Mouse (Mus musculus): ENCODE measurements around the gene Gm17509. TPM values are rescaled to one million over a fixed set of nuclear protein-coding genes. Genes with fewer than 3 reads are reported as not detected.

The Gm17509 gene
- total RNA-seq, 2 experiments from 2014 or later: 1.6 to 1.9 TPM

DNA sequence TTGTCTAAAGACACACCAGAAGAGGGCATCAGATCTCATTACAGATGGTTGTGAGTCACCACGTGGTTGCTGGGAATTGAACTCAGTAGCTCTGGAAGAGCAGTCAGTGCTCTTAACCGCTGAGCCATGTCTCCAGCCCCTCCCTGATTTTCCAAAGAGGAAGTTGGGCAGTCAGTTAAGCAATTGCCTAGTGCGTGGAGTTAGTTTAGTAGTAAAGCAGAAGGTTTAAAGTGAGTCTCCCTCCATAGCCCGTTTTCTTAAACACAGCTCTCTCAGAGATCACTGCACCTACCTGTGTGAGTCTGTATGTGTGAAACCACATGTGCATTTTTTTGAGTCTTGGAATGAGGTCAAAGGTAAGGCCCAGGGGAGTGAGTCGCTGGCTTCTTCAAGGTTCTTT is 2.2 kb upstream of the Gm17509 start:
- DNase-seq (ENCODE audit: low spot score in 2 of 2): no peak
- Histone ChIP-seq H3K27ac (no peak overlapping the region), H3K4me3 (no peak overlapping the region)
- no peak for TF ChIP-seq CTCF (conservative IDR thresholded peaks at IDR 0.05)

DNA sequence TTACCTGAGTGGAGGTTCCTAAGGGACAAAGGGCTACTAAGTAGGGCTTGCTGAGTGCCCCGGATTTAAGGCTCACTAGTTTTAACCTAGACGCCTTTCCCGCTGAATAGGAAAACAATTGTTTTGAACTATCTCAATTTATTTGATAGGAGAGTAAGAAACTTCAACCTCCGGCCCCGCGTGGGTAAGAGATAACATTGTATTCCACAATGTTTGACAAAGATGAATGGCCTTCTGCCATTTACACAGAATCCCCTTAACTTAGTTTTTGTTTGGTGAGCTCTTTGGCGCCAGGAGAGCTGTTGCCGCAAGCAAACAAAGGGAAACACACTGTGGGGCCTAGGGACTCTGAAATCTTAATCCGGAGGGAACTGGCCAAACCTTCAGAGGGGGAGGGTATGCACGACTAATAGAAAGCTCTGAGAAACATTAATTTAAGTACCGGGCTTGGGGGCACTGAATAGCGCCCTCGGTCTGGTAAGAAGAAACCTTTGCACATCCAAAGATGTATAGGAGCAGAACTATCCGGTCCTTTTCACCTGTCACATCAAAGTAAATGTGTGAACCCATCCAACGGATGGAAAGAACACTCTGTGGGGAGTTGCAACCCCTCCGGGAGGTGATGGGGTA is 889 bp downstream of the Gm17509 start:
- H3K27ac ChIP-seq: peak overlapping the region; percentile 89
- H3K4me3 ChIP-seq: peak overlapping the region; percentile 84
- no peak for DNase-seq (ENCODE audit: low spot score in 2 of 2)
- no peak for TF ChIP-seq CTCF (conservative IDR thresholded peaks at IDR 0.05)

DNA sequence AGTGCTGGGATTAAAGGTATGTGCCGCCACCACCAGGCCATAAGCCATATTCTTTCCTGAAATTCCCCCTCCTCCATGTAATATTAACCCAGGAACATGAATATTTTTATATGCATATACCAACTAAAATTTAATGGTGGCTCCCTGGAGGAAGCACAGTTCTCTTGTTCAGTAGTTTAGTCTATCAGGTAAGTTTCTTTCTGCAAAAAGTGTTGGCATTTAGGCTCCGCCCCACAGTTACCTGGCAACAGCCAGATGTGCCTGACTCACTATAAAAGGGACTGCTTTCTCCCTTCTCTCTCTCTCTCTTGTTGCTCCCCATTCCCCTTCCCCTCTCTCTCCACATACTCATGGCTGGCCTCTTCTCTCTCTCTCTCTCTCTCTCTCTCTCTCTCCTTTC is 2.8 kb downstream of the Gm17509 start:
- DNase-seq (ENCODE audit: low spot score in 2 of 2): no peak

DNA sequence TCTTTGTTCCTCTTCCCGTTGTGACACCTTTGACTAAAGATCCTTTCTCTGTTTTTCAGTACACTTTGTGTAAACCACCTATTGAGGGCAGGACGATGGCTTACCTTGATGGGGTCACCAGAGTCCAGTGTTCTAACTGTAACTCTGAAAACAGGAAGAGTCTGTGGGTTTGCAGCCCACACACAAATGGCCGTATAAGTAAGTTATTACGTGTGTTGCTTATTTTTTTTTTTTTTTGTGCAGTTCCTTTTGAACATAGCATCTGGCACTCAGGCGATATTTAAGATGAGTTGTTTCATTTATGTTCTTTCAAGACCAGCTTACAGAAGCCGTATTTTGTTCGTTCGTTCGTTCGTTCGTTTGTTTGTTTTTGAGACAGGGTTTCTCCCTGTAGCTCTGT is 3.3 kb downstream of the Gm17509 start:
- Histone ChIP-seq H3K27ac (no peak overlapping the region), H3K4me3 (no peak overlapping the region)
- no peak for TF ChIP-seq CTCF (conservative IDR thresholded peaks at IDR 0.05)
- no peak for DNase-seq (ENCODE audit: low spot score in 2 of 2)

More for the DNA sequence above, 2.8 kb downstream of the Gm17509 start:
- no peak overlapping the region for H3K4me3 ChIP-seq
- no peak for TF ChIP-seq CTCF (conservative IDR thresholded peaks at IDR 0.05)
- H3K27ac ChIP-seq: no peak overlapping the region

DNA sequence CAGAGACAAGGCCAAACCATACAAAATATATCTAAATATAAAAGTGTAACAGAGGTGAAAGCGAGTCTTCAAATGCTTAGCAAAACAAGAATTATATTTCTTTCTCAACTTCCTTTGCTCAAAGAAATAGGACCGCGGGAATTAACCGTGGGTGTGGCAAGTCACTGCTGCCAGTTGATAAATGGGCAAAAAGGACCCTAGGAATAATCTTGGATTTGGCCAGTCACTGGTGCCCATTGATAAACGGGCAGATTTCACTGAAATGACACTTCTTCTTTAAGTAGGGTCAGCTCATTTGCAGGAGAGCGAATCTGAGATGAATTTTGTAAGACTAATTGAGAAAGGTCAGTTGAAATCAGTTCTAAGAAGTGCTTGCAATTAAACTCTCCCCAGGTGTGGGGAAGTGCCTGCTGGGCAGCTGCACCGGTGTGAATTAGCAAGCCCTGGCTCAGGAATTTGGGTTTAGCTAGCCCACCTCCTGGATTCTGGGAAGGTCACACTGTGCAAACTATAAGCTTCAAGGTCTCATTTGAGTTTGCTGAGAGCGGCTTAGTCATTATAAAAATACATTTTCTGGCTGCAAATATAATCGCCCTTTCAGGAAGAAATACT is 4.0 kb downstream of the Gm17509 start:
- no peak overlapping the region for H3K4me3 ChIP-seq
- no peak for TF ChIP-seq CTCF (conservative IDR thresholded peaks at IDR 0.05)
- H3K27ac ChIP-seq: no peak overlapping the region
- DNase-seq (ENCODE audit: low spot score in 2 of 2): no peak

GRCm38 (mm10) chr13:117216126-117216525 is 4.7 kb downstream of the Gm17509 start:
- Histone ChIP-seq H3K27ac (no peak overlapping the region), H3K4me3 (no peak overlapping the region)
- DNase-seq (ENCODE audit: low spot score in 2 of 2): no peak
- TF ChIP-seq CTCF (conservative IDR thresholded peaks at IDR 0.05): no peak

DNA sequence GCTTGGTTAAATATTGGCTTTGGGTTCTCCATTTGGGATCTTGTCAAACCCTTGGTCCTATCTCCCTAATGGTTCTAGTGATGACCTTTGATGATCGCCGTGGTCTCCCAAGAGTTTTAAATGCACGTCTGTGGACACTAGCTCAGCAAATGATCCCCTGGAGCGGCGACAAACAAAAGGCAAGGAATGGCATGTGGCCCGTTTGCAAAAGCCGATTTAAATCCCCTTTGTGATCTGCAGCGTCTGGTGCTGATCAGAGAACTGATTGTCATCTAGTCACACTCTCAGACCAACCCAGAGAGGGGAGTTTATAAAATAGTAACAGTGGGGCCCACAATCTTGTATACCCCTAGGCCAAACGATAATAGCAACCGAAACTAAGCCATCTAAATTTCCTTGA is 5.4 kb downstream of the Gm17509 start:
- H3K4me3 ChIP-seq: no peak overlapping the region

GRCm38 (mm10) chr13:117211386-117211875 is 9.4 kb downstream of the Gm17509 start:
- DNase-seq (ENCODE audit: low spot score in 2 of 2): no peak
- Histone ChIP-seq H3K27ac (no peak overlapping the region), H3K4me3 (no peak overlapping the region)
- no peak for TF ChIP-seq CTCF (conservative IDR thresholded peaks at IDR 0.05)

More for the DNA sequence above, 5.4 kb downstream of the Gm17509 start:
- no peak overlapping the region for H3K27ac ChIP-seq
- DNase-seq (ENCODE audit: low spot score in 2 of 2): no peak
- TF ChIP-seq CTCF (conservative IDR thresholded peaks at IDR 0.05): no peak

- Histone ChIP-seq H3K4me3 (no peak within 1 kb of the TSS), H3K27ac (no peak within 1 kb of the TSS)
- no peak for DNase-seq (ENCODE audit: low spot score in 2 of 2)
- TF ChIP-seq CTCF (conservative IDR thresholded peaks at IDR 0.05): no peak
Measured at GRCm38 (mm10) chr13:117208236-117208635, 12.6 kb downstream of the Gm17509 start, which contains the start of gene Emb. Gene Emb (plus strand): TSS chr13:117208536.

DNA sequence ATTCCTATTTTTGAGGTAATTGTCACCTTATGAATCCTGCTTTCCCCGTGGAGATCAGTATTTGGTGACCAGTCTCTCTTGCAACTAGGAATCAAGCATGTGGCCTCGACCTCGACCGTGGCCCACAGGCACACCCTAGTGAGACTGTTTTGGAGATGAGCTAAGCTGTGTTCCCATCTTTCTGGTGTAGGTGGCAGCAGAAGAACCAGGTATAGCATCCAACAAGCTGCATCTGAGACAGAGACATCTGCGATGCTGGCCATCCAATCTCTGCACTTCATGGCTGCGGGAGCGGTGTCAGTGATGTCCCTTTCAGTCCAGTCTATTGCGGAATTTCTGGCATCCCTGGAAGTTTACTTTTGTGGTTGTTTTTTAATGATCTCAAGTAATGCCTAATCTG is 14.8 kb downstream of the Gm17509 start:
- Histone ChIP-seq H3K4me3 (no peak overlapping the region), H3K27ac (no peak overlapping the region)
- no peak for DNase-seq (ENCODE audit: low spot score in 2 of 2)
- TF ChIP-seq CTCF (conservative IDR thresholded peaks at IDR 0.05): no peak

GRCm38 (mm10) chr13:117204685-117205084 is 16.2 kb downstream of the Gm17509 start:
- no peak for TF ChIP-seq CTCF (conservative IDR thresholded peaks at IDR 0.05)
- no peak for DNase-seq (ENCODE audit: low spot score in 2 of 2)
- no peak overlapping the region for H3K27ac ChIP-seq
- H3K4me3 ChIP-seq: no peak overlapping the region

DNA sequence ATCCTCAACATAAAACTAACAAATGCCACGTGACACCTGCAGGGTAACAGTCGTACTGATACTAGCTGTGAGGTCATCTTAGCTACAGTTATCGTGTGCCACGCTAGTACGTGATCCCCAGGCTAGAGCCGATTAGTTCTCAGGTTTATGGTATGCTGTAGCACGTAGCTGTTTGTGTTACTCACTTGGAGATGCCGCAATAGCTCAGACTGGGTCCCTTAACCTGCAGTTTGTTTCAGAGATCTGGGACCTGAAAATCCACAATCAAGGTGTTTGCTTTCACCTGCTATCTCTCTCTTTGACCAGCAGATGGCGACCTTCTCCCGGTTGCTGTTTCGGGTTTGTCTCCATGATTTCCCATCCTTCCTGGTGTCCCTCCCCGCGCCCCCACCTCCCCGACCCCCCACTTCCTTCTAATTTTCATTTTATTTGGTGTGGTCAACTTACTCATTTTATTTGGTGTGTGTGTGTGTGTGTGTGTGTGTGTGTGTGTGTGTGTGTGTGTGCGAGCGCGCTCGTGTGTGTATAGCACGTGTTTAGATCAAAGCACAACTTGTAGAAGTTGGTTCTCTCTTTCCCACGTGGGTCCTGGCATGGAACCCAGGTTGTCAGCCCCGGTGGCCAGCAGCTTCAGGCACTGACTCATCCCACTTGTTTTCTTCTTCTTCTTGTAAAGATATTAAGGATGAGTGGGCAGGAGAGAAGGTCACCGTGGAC is 18.0 kb downstream of the Gm17509 start:
- Histone ChIP-seq H3K27ac (no peak overlapping the region), H3K4me3 (no peak overlapping the region)
- peak; percentile 83 for TF ChIP-seq CTCF (conservative IDR thresholded peaks at IDR 0.05)
- DNase-seq (ENCODE audit: low spot score in 2 of 2): peak in 1 of 2 experiments; percentile 35

GRCm38 (mm10) chr13:117198402-117199083 is 22.3 kb downstream of the Gm17509 start:
- H3K4me3 ChIP-seq: no peak overlapping the region
- H3K27ac ChIP-seq: no peak overlapping the region
- TF ChIP-seq CTCF (conservative IDR thresholded peaks at IDR 0.05): peak; percentile 89
- DNase-seq (ENCODE audit: low spot score in 2 of 2): peak; percentile 34 to 78

Measured in layer of hippocampus, adult 2 months (tissue).